Mouse (Mus musculus) sigmoid colon, adult 10 weeks (tissue): ENCODE data around the gene Dcp1a. TPM values are rescaled to one million over a fixed set of nuclear protein-coding genes. Genes with fewer than 3 reads are reported as not detected.

Source experiments
- polyA plus RNA-seq: library from polyadenylated mRNA; stranded (reverse); fragments of 350-450 nt; fragmentation: Illumina TruSeq; extraction: RNeasy Lipid Tissue Mini Kit (QIAGEN cat#74804); gene quantifications from one replicate; pipeline ENCODE4 v1.2.3, GENCODE M21; 2014; ENCODE audit warnings: low read depth, low replicate concordance

Dcp1a gene
- polyA plus RNA-seq = 11.9 TPM

DNA sequence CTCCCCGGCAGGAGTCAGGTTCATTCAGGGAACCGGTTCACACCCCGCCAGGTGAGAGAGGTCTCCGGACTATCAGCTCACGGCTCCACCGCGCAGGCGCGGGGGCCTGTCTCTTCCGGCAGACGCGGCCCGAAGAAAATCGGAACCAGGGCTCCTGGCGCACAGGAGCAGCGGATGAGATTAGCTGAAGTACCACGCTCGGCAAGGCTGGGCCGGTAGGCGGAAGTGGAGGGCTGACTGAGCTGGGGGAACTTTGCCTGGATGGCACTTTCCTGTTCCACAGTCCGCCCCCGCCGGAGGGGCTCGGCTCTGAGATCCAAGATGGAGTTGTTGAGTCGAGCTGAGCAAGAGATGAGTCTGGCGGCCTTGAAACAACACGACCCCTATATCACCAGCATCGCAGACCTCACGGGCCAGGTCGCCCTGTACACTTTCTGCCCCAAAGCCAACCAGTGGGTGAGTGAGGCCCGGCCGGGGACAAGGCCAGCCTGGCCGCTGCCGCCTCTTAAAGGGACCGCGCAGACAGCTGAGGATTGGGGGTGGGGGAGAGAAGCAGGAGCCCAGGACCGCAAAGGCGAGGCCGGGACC is at the start of gene Dcp1a:
Dcp1a (plus strand) TSS at position 175 of the 588 bp plus-strand sequence.

GRCm38 (mm10) chr14:30491342-30491741 is 12.0 kb downstream of the Dcp1a start, which contains the start of gene Cacna1d:
Cacna1d (minus strand) TSS chr14:30491455.

GRCm38 (mm10) chr14:30548131-30548720 is 68.9 kb downstream of the Dcp1a start, which contains the start of gene Tkt:
Tkt (plus strand) TSS chr14:30548359.

Other genes starting within 250 kb of the Dcp1a start
- gene Cacna1d, start 11.9 kb downstream of the Dcp1a start, polyA plus RNA-seq = 5.2 TPM
- 4.6 TPM for gene Tkt, start 68.8 kb downstream of the Dcp1a start, polyA plus RNA-seq
- 117 TPM for gene Prkcd, start 146.7 kb downstream of the Dcp1a start, polyA plus RNA-seq
- 16.1 TPM for gene Rft1, start 174.8 kb downstream of the Dcp1a start, polyA plus RNA-seq
- 12.1 TPM for gene Sfmbt1, start 235.3 kb downstream of the Dcp1a start, polyA plus RNA-seq